Mouse (Mus musculus) adrenal gland, adult (tissue): Measurements from ENCODE around the gene Hdac10.

Experiments
- DNase-seq, 2 experiments: peaks; one replicate each; pipeline ENCODE4 v3.0.0; 2022 to 2023; ENCODE audit warnings: low spot score in 1 of 2; ENCODE audit not compliant: inconsistent age in 2 of 2

Gene Hdac10

GRCm38 (mm10) chr15:89128382-89129350, at the start of gene Hdac10:
Gene Hdac10, minus strand, starts transcription at chr15:89128700.
- peak; percentile 86 to 97 for DNase-seq

GRCm38 (mm10) chr15:89177576-89178259, 49.2 kb upstream of the Hdac10 start:
- DNase-seq, result peak in 1 of 2 experiments; percentile 64

- DNase-seq, result peak; percentile 90 to 98
Measured at GRCm38 (mm10) chr15:89177121-89177520, 48.6 kb upstream of the Hdac10 start.

GRCm38 (mm10) chr15:89175411-89176155, 47.1 kb upstream of the Hdac10 start:
- DNase-seq, result peak in 1 of 2 experiments; percentile 25

- DNase-seq, result no peak
Measured at GRCm38 (mm10) chr15:89174889-89175339, 46.4 kb upstream of the Hdac10 start.

GRCm38 (mm10) chr15:89173906-89174214, 45.4 kb upstream of the Hdac10 start:
- DNase-seq, result peak; percentile 75 to 86

GRCm38 (mm10) chr15:89173024-89173905, 44.8 kb upstream of the Hdac10 start:
- peak in 1 of 2 experiments; percentile 72 for DNase-seq

GRCm38 (mm10) chr15:89172276-89172935, 43.9 kb upstream of the Hdac10 start:
- peak in 1 of 2 experiments; percentile 51 for DNase-seq

- DNase-seq, result no peak
Measured at GRCm38 (mm10) chr15:89171526-89172051, 43.1 kb upstream of the Hdac10 start.

GRCm38 (mm10) chr15:89170102-89170501, 41.6 kb upstream of the Hdac10 start:
- DNase-seq, result peak; percentile 58 to 70

- DNase-seq, result peak; percentile 92 to 94
Measured at GRCm38 (mm10) chr15:89169431-89169830, 40.9 kb upstream of the Hdac10 start.

- no peak for DNase-seq
Measured at GRCm38 (mm10) chr15:89168922-89169321, 40.4 kb upstream of the Hdac10 start.

- no peak for DNase-seq
Measured at GRCm38 (mm10) chr15:89165478-89165877, 37.0 kb upstream of the Hdac10 start.

- no peak for DNase-seq
Measured at GRCm38 (mm10) chr15:89161397-89161796, 32.9 kb upstream of the Hdac10 start.

GRCm38 (mm10) chr15:89158516-89158915, 30.0 kb upstream of the Hdac10 start:
- DNase-seq, result no peak

GRCm38 (mm10) chr15:89157954-89158353, 29.5 kb upstream of the Hdac10 start:
- peak; percentile 70 to 88 for DNase-seq

- no peak for DNase-seq
Measured at GRCm38 (mm10) chr15:89152312-89152711, 23.8 kb upstream of the Hdac10 start.

- DNase-seq, result no peak
Measured at GRCm38 (mm10) chr15:89150041-89150390, 21.5 kb upstream of the Hdac10 start.

GRCm38 (mm10) chr15:89149271-89150040, 21.0 kb upstream of the Hdac10 start, which contains the start of gene Mapk11:
Gene Mapk11, minus strand, starts transcription at chr15:89149628.
- DNase-seq, result peak in 1 of 2 experiments; percentile 79
